Mouse (Mus musculus) embryonic facial prominence, embryonic 13.5 days (tissue): ENCODE data around the gene Il1r2. TPM values are rescaled to one million over a fixed set of nuclear protein-coding genes. Genes with fewer than 3 reads are reported as not detected.

Experiments used
- ATAC-seq: fragments of 200-750 bp; cut with Nextera tagmentation; 2 replicates; pipeline ENCODE4 v1.8.0; 2017; ENCODE audit warnings: low read depth; ENCODE audit not compliant: insufficient number of reproducible peaks, insufficient read depth, low FRiP score, low TSS enrichment
- H3K27ac ChIP-seq: fragments of 300-500 bp; sonication (generic); 2 replicates; pipeline ENCODE4 v1.5.1; 2015; ENCODE audit warnings: moderate library complexity, mild to moderate bottlenecking, inconsistent platforms
- H3K27me3 ChIP-seq: fragments of 300-500 bp; sonication (generic); 2 replicates; pipeline ENCODE4 v1.6.1; 2015; ENCODE audit warnings: mild to moderate bottlenecking, inconsistent platforms
- H3K36me3 ChIP-seq: fragments of 300-500 bp; sonication (generic); 2 replicates; pipeline ENCODE4 v1.6.1; 2015; ENCODE audit warnings: mild to moderate bottlenecking, inconsistent platforms
- H3K4me1 ChIP-seq: fragments of 300-500 bp; sonication (generic); 2 replicates; pipeline ENCODE4 v1.6.1; 2015; ENCODE audit warnings: inconsistent platforms
- H3K4me2 ChIP-seq: fragments of 300-500 bp; sonication (generic); 2 replicates; pipeline ENCODE4 v1.6.1; 2015; ENCODE audit warnings: moderate library complexity, mild to moderate bottlenecking, inconsistent platforms
- H3K4me3 ChIP-seq: fragments of 300-500 bp; sonication (generic); 2 replicates; pipeline ENCODE4 v1.5.1; 2015; ENCODE audit warnings: mild to moderate bottlenecking, inconsistent platforms
- H3K9ac ChIP-seq: fragments of 300-500 bp; sonication (generic); 2 replicates; pipeline ENCODE4 v1.6.1; 2015; ENCODE audit warnings: mild to moderate bottlenecking, inconsistent platforms
- H3K9me3 ChIP-seq: fragments of 300-500 bp; sonication (generic); 2 replicates; pipeline ENCODE4 v1.6.1; 2016; ENCODE audit warnings: inconsistent platforms
- WGBS: fragments of 180-500 bp; shearing (Covaris S2); methylation state at CpG from one replicate; pipeline ENCODE4 v1.1.7; 2015; ENCODE audit warnings: mixed read lengths; 5-methylcytosine and 5-hydroxymethylcytosine counted together
- polyA plus RNA-seq: library from polyadenylated mRNA; unstranded; fragments of >200 nt; fragmentation: Nextera tagmentation; extraction: Ambion mirVana; gene quantifications from 2 replicates; pipeline ENCODE4 v1.2.1, GENCODE M21; 2015

Gene Il1r2
- polyA plus RNA-seq: 1.3 TPM in 2 replicates

- no peaks in the 10 kb centered on the region for H3K4me1 ChIP-seq
- H3K4me2 ChIP-seq: no peak within 1 kb of the TSS
- no peak for ATAC-seq
- H3K9me3 ChIP-seq: no peaks in the 10 kb centered on the region
- no peaks in the 10 kb centered on the region for H3K27me3 ChIP-seq
- WGBS: 91% methylated on average over 5 of the region's 5 CpGs
- no peak within 1 kb of the TSS for H3K9ac ChIP-seq
- H3K4me3 ChIP-seq: no peak within 1 kb of the TSS
- H3K36me3 ChIP-seq: no peaks in the 10 kb centered on the region
- H3K27ac ChIP-seq: no peak within 1 kb of the TSS
Observed at GRCm38 (mm10) chr1:40073779-40074178, at the start of gene Il1r2. Gene Il1r2 (plus strand): TSS chr1:40074079.

- Histone ChIP-seq H3K36me3 (peaks cover 77% of the 10 kb centered on the region), H3K27me3 (no peaks in the 10 kb centered on the region), H3K4me3 (no peak overlapping the region), H3K4me1 (no peaks in the 10 kb centered on the region), H3K27ac (no peak overlapping the region), H3K9ac (no peak overlapping the region), H3K9me3 (no peaks in the 10 kb centered on the region), H3K4me2 (no peak overlapping the region)
- no peak for ATAC-seq
- WGBS: 93% methylated on average over 27 of the region's 27 CpGs
Observed at GRCm38 (mm10) chr1:40024554-40025320, 49.1 kb upstream of the Il1r2 start.

GRCm38 (mm10) chr1:40025416-40025815 lies 48.5 kb upstream of the Il1r2 start:
- Histone ChIP-seq H3K4me2 (no peak overlapping the region), H3K36me3 (peaks cover 71% of the 10 kb centered on the region), H3K27me3 (no peaks in the 10 kb centered on the region), H3K4me1 (no peaks in the 10 kb centered on the region), H3K9ac (no peak overlapping the region), H3K27ac (no peak overlapping the region), H3K4me3 (no peak overlapping the region), H3K9me3 (no peaks in the 10 kb centered on the region)
- WGBS: 93% methylated on average over 5 of the region's 5 CpGs
- no peak for ATAC-seq

- H3K36me3 ChIP-seq: peaks cover 59% of the 10 kb centered on the region
- 74% methylated on average over 7 of the region's 7 CpGs for WGBS
Observed at GRCm38 (mm10) chr1:40027116-40027620, 46.7 kb upstream of the Il1r2 start.

GRCm38 (mm10) chr1:40028207-40028998 lies 45.5 kb upstream of the Il1r2 start:
- Histone ChIP-seq H3K36me3 (peaks cover 47% of the 10 kb centered on the region), H3K9ac (no peak overlapping the region), H3K27ac (no peak overlapping the region), H3K4me2 (no peak overlapping the region), H3K9me3 (no peaks in the 10 kb centered on the region), H3K4me1 (no peaks in the 10 kb centered on the region), H3K27me3 (no peaks in the 10 kb centered on the region), H3K4me3 (no peak overlapping the region)
- 86% methylated on average over 12 of the region's 12 CpGs for WGBS
- no peak for ATAC-seq

More at GRCm38 (mm10) chr1:40027116-40027620, 46.7 kb upstream of the Il1r2 start:
- H3K27ac ChIP-seq: no peak overlapping the region
- H3K4me2 ChIP-seq: no peak overlapping the region
- H3K9ac ChIP-seq: no peak overlapping the region
- no peak for ATAC-seq
- H3K27me3 ChIP-seq: no peaks in the 10 kb centered on the region
- no peaks in the 10 kb centered on the region for H3K4me1 ChIP-seq
- no peaks in the 10 kb centered on the region for H3K9me3 ChIP-seq
- H3K4me3 ChIP-seq: no peak overlapping the region

GRCm38 (mm10) chr1:40029597-40029996 lies 44.3 kb upstream of the Il1r2 start:
- H3K4me1 ChIP-seq: peaks cover 4% of the 10 kb centered on the region; the same call in 1 of the 2 replicates
- no peaks in the 10 kb centered on the region for H3K27me3 ChIP-seq
- H3K36me3 ChIP-seq: peaks cover 35% of the 10 kb centered on the region
- 93% methylated on average over 5 of the region's 5 CpGs for WGBS
- no peak overlapping the region for H3K9ac ChIP-seq
- ATAC-seq: no peak
- no peak overlapping the region for H3K27ac ChIP-seq
- no peaks in the 10 kb centered on the region for H3K9me3 ChIP-seq
- no peak overlapping the region for H3K4me2 ChIP-seq
- no peak overlapping the region for H3K4me3 ChIP-seq

GRCm38 (mm10) chr1:40030287-40030975 lies 43.4 kb upstream of the Il1r2 start:
- no peak for ATAC-seq
- 88% methylated on average over 14 of the region's 14 CpGs for WGBS
- no peak overlapping the region for H3K4me2 ChIP-seq
- H3K27me3 ChIP-seq: no peaks in the 10 kb centered on the region
- no peaks in the 10 kb centered on the region for H3K9me3 ChIP-seq
- no peak overlapping the region for H3K27ac ChIP-seq
- H3K4me1 ChIP-seq: peaks cover 4% of the 10 kb centered on the region; the same call in 1 of the 2 replicates
- H3K4me3 ChIP-seq: no peak overlapping the region
- no peak overlapping the region for H3K9ac ChIP-seq
- peaks cover 27% of the 10 kb centered on the region for H3K36me3 ChIP-seq

GRCm38 (mm10) chr1:40030976-40031356 lies 42.9 kb upstream of the Il1r2 start:
- H3K4me1 ChIP-seq: peaks cover 4% of the 10 kb centered on the region; the same call in 1 of the 2 replicates
- 87% methylated on average over 8 of the region's 8 CpGs for WGBS
- no peaks in the 10 kb centered on the region for H3K27me3 ChIP-seq
- no peak overlapping the region for H3K9ac ChIP-seq
- H3K4me3 ChIP-seq: no peak overlapping the region
- H3K9me3 ChIP-seq: no peaks in the 10 kb centered on the region
- H3K4me2 ChIP-seq: no peak overlapping the region
- peaks cover 21% of the 10 kb centered on the region for H3K36me3 ChIP-seq
- ATAC-seq: no peak
- no peak overlapping the region for H3K27ac ChIP-seq

GRCm38 (mm10) chr1:40031626-40032025 lies 42.3 kb upstream of the Il1r2 start:
- Histone ChIP-seq H3K4me3 (no peak overlapping the region), H3K9ac (no peak overlapping the region), H3K9me3 (no peaks in the 10 kb centered on the region), H3K36me3 (peaks cover 15% of the 10 kb centered on the region), H3K4me2 (no peak overlapping the region), H3K27me3 (no peaks in the 10 kb centered on the region), H3K27ac (no peak overlapping the region), H3K4me1 (peaks cover 4% of the 10 kb centered on the region; the same call in 1 of the 2 replicates)
- ATAC-seq: no peak
- WGBS: 92% methylated on average over 2 of the region's 2 CpGs

- no peak overlapping the region for H3K9ac ChIP-seq
- H3K36me3 ChIP-seq: peaks cover 2% of the 10 kb centered on the region; the same call in 1 of the 2 replicates
- peaks cover 4% of the 10 kb centered on the region; the same call in 1 of the 2 replicates for H3K4me1 ChIP-seq
- no peak overlapping the region for H3K4me2 ChIP-seq
- H3K27me3 ChIP-seq: no peaks in the 10 kb centered on the region
- ATAC-seq: no peak
- H3K27ac ChIP-seq: no peak overlapping the region
- WGBS: 83% methylated on average over 4 of the region's 4 CpGs
- H3K4me3 ChIP-seq: no peak overlapping the region
- H3K9me3 ChIP-seq: no peaks in the 10 kb centered on the region
Observed at GRCm38 (mm10) chr1:40033315-40033714, 40.6 kb upstream of the Il1r2 start.

GRCm38 (mm10) chr1:40033743-40034420 lies 40.0 kb upstream of the Il1r2 start:
- H3K4me2 ChIP-seq: no peak overlapping the region
- no peaks in the 10 kb centered on the region for H3K9me3 ChIP-seq
- H3K27ac ChIP-seq: no peak overlapping the region
- H3K9ac ChIP-seq: no peak overlapping the region
- H3K4me3 ChIP-seq: no peak overlapping the region
- H3K36me3 ChIP-seq: no peaks in the 10 kb centered on the region
- 52% methylated on average over 12 of the region's 12 CpGs for WGBS
- peaks cover 4% of the 10 kb centered on the region; the same call in 1 of the 2 replicates for H3K4me1 ChIP-seq
- no peak for ATAC-seq
- no peaks in the 10 kb centered on the region for H3K27me3 ChIP-seq
